ENCODE assay signal across 21 mouse cellular contexts in genomic region chr9:63933068-63933467, GRCm38 (mm10).
DNase-seq lines count a peak whose midpoint lies in the region; ATAC-seq and TF ChIP-seq lines count a peak whose summit lies in the region.
"Had no signal": no experiment of that assay in that cellular context is flagged by ENCODE, and none has a peak within 500 bp of the region (broad histone marks: within the 10 kb centered on the region; RNA-seq: fewer than 3 reads in every experiment).

No protein-coding gene starts in this region.

- no peak overlapping the region for H3K4me2 ChIP-seq in heart, embryonic 12.5 days
- H3K4me2 ChIP-seq in heart, embryonic 14.5 days (ENCODE audit: low read length) = no peak overlapping the region
- H3K4me2 ChIP-seq in hindbrain, postnatal 0 days (ENCODE audit: low read depth, low read length) = no peak overlapping the region
- H3K4me2 ChIP-seq: embryonic facial prominence, embryonic 12.5 days; forebrain, embryonic 13.5 days; forebrain, embryonic 15.5 days had no signal

- no peak overlapping the region for H3K9ac ChIP-seq in heart, embryonic 12.5 days
- H3K9ac ChIP-seq in heart, embryonic 14.5 days (ENCODE audit: low read length) = no peak overlapping the region
- no peak overlapping the region for H3K9ac ChIP-seq in hindbrain, postnatal 0 days (replicated peaks; ENCODE audit: low read length)
- H3K9ac ChIP-seq: embryonic facial prominence, embryonic 12.5 days; forebrain, embryonic 13.5 days; forebrain, embryonic 15.5 days had no signal

- no peak for TF ChIP-seq CTCF in hindbrain, postnatal 0 days (IDR thresholded peaks at IDR 0.05; ENCODE audit: low read depth)

- H3K9me3 ChIP-seq in heart, embryonic 12.5 days (replicated peaks) = no peaks in the 10 kb centered on the region
- no peaks in the 10 kb centered on the region for H3K9me3 ChIP-seq in heart, embryonic 14.5 days (ENCODE audit: control insufficient read depth, low read length)
- H3K9me3 ChIP-seq in hindbrain, postnatal 0 days (ENCODE audit: low read length) = no peaks in the 10 kb centered on the region
- H3K9me3 ChIP-seq: embryonic facial prominence, embryonic 10.5 days; embryonic facial prominence, embryonic 12.5 days; forebrain, embryonic 13.5 days; forebrain, embryonic 15.5 days had no signal

- no peak overlapping the region for H3K4me3 ChIP-seq in heart, embryonic 12.5 days
- H3K4me3 ChIP-seq in heart, embryonic 14.5 days (ENCODE audit: control insufficient read depth in 1 of 2, insufficient read depth in 1 of 2, low read depth in 1 of 2, low read length in 2 of 2) = no peak overlapping the region
- H3K4me3 ChIP-seq in hindbrain, postnatal 0 days (ENCODE audit: low read length) = no peak overlapping the region
- H3K4me3 ChIP-seq: embryonic facial prominence, embryonic 10.5 days; embryonic facial prominence, embryonic 12.5 days; forebrain, embryonic 13.5 days; forebrain, embryonic 15.5 days had no signal

- whole genome bisulfite sequencing in heart, embryonic 12.5 days = 33% methylated on average over 5 of the region's 5 CpGs
- WGBS in heart, embryonic 14.5 days = 23% methylated on average over 5 of the region's 5 CpGs
- 74% methylated on average over 5 of the region's 5 CpGs for WGBS in hindbrain, postnatal 0 days

- H3K4me1 ChIP-seq in heart, embryonic 12.5 days (replicated peaks) = peaks cover 71% of the 10 kb centered on the region
- peaks cover 41 to 64% of the 10 kb centered on the region in 2 experiments for H3K4me1 ChIP-seq in heart, embryonic 14.5 days (ENCODE audit: control insufficient read depth in 2 of 2, insufficient read depth in 2 of 2, low read length in 2 of 2)
- H3K4me1 ChIP-seq in hindbrain, postnatal 0 days (ENCODE audit: insufficient read depth, low read length) = 0 out of 2 replicates have a peak, but pooled peaks cover under 1% of the 10 kb centered on the region
- H3K4me1 ChIP-seq: forebrain, embryonic 15.5 days had no signal

- no peak for DNase-seq in heart, adult 11 months
- DNase-seq in heart, adult 9 months (ENCODE audit: low spot score in 2 of 2) = no peak
- no peak for DNase-seq in hindbrain, postnatal 0 days (ENCODE audit: low spot score)
- DNase-seq: adrenal gland, adult 2 months; adrenal gland, postnatal 10 days; adrenal gland, postnatal 25 days; cerebellum, adult 11 months; cerebellum, adult 18-20 months; cerebellum, adult 8-10 months; cerebellum, adult 9-11 months; cerebellum, postnatal 14 days; cerebellum, postnatal 36 days had no signal

- ATAC-seq in heart, embryonic 12.5 days (ENCODE audit: insufficient number of reproducible peaks, low FRiP score) = no peak
- no peak for ATAC-seq in heart, embryonic 14.5 days (ENCODE audit: insufficient number of reproducible peaks, insufficient read depth, low FRiP score, low read depth)
- ATAC-seq in common myeloid progenitor, adult 5-6 weeks (replicated peaks; ENCODE audit: low read depth, poor library complexity, severe bottlenecking) = peak; percentile 62; the same call in 1 of the 2 replicates
- peak; percentile 73 for ATAC-seq in granulocyte monocyte progenitor cell, adult 5-6 weeks (replicated peaks; ENCODE audit: poor library complexity, severe bottlenecking)
- ATAC-seq in hindbrain, postnatal 0 days = no peak
- ATAC-seq in megakaryocyte, adult 5-6 weeks (ENCODE audit: poor library complexity, severe bottlenecking) = no peak
- ATAC-seq: forebrain, embryonic 13.5 days; forebrain, embryonic 15.5 days had no signal

- no peaks in the 10 kb centered on the region for H3K27me3 ChIP-seq in heart, embryonic 12.5 days (replicated peaks)
- no peaks in the 10 kb centered on the region for H3K27me3 ChIP-seq in heart, embryonic 14.5 days (ENCODE audit: control insufficient read depth, insufficient read depth, low read length)
- no peaks in the 10 kb centered on the region for H3K27me3 ChIP-seq in hindbrain, postnatal 0 days (ENCODE audit: insufficient read depth, low read length)
- H3K27me3 ChIP-seq: forebrain, embryonic 15.5 days had no signal

- peak overlapping the region; percentile 47; the same call in 1 of the 2 replicates for H3K27ac ChIP-seq in heart, embryonic 12.5 days (ENCODE audit: poor library complexity, severe bottlenecking)
- H3K27ac ChIP-seq in heart, embryonic 14.5 days (replicated peaks in 1 of 2; ENCODE audit: control insufficient read depth in 1 of 2, insufficient read depth in 1 of 2, low read depth in 2 of 2, low read length in 2 of 2) = peak overlapping the region; percentile 2 to 25; a peak in 2 of 4 replicates
- no peak overlapping the region for H3K27ac ChIP-seq in hindbrain, postnatal 0 days
- H3K27ac ChIP-seq: embryonic facial prominence, embryonic 12.5 days; forebrain, embryonic 13.5 days; forebrain, embryonic 15.5 days had no signal

- no peaks in the 10 kb centered on the region for H3K36me3 ChIP-seq in heart, embryonic 12.5 days
- H3K36me3 ChIP-seq in heart, embryonic 14.5 days (ENCODE audit: control insufficient read depth, insufficient read depth, low read length) = no peaks in the 10 kb centered on the region
- H3K36me3 ChIP-seq in hindbrain, postnatal 0 days (ENCODE audit: insufficient read depth, low read length) = no peaks in the 10 kb centered on the region
- H3K36me3 ChIP-seq: embryonic facial prominence, embryonic 10.5 days; embryonic facial prominence, embryonic 12.5 days; forebrain, embryonic 15.5 days had no signal

Comparison
In these comparisons a context has a peak if more than half of its experiments do, and no peak if none do; other contexts are left out.
1. ATAC-seq: peak in common myeloid progenitor, adult 5-6 weeks (single experiment) and granulocyte monocyte progenitor cell, adult 5-6 weeks (single experiment); none in heart, embryonic 12.5 days (single experiment), heart, embryonic 14.5 days (single experiment), hindbrain, postnatal 0 days (single experiment) and megakaryocyte, adult 5-6 weeks (single experiment).